Mouse (Mus musculus) cerebellum, adult 2 months (tissue): ENCODE results near the gene Scd4. TPM values are rescaled to one million over a fixed set of nuclear protein-coding genes. Genes with fewer than 3 reads are reported as not detected.
"Not testable (repeated sequence)": the region's sequence is repeated elsewhere in the genome, so short reads cannot be mapped to it uniquely, and the experiment has no call there.

Experiments
- DNase-seq, 2 experiments: peaks; one replicate each; pipeline ENCODE4 v3.0.0; 2021
- H3K27ac ChIP-seq: fragments of 200-500 bp; 2 replicates; pipeline ENCODE4 v1.5.1; 2012; ENCODE audit warnings: low read length, control low read depth, inconsistent platforms; ENCODE audit not compliant: insufficient read depth
- H3K27me3 ChIP-seq: fragments of 200-500 bp; 2 replicates; pipeline ENCODE4 v1.6.1; 2012; ENCODE audit warnings: inconsistent platforms, mild to moderate bottlenecking, low read length, moderate library complexity; ENCODE audit not compliant: control insufficient read depth, insufficient read depth
- H3K4me1 ChIP-seq: fragments of 200-500 bp; 2 replicates; pipeline ENCODE4 v1.6.1; 2011; ENCODE audit warnings: low read length; ENCODE audit not compliant: control insufficient read depth, insufficient read depth
- H3K4me3 ChIP-seq: fragments of 200-500 bp; replicated peaks from 2 replicates; pipeline ENCODE3; 2011; ENCODE audit warnings: mild to moderate bottlenecking, low read depth, low read length, control low read depth; ENCODE audit not compliant: insufficient read depth
- CTCF ChIP-seq: fragments of 200-500 bp; IDR thresholded peaks from 2 replicates; pipeline ENCODE4 v1.5.1; 2011; ENCODE audit warnings: low read depth, mild to moderate bottlenecking, control low read depth, low read length, moderate library complexity, borderline replicate concordance; ENCODE audit not compliant: insufficient read depth
- POLR2A ChIP-seq: fragments of 200-500 bp; IDR thresholded peaks from 2 replicates; pipeline ENCODE4 v1.6.1; 2011; ENCODE audit warnings: low read length, control low read depth, borderline replicate concordance; ENCODE audit not compliant: insufficient read depth
- WGBS: fragments of 180-500 bp; shearing (Covaris S2); methylation state at CpG from one replicate; pipeline ENCODE4 v1.1.7; 2018; 5-methylcytosine and 5-hydroxymethylcytosine counted together
- polyA plus RNA-seq: library from polyadenylated mRNA; depleted of rRNA; stranded (reverse); fragments of >200 nt; gene quantifications from 2 replicates; pipeline ENCODE4 v1.2.3, GENCODE M21; 2012

Scd4 gene
- polyA plus RNA-seq, 1 experiment: 0.18 TPM

DNA sequence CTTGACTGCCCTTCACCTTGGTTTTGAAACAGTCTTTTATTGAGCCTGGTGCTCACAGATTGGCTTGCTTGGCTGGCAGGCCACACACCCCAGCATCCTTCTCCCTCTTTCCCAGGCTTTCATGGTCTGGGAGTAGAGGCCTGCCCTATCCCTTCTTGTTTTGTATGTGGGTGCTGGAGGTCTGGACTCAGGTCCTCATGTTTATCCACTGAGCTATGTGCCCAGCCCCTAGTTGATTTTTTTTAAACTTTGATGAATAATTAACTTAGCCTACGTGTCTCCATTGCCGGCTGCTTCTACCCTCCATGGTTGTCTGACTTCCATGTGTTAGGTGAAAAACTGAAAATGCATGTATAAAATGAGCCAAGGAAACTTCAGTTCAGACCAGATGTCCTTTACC, 3.3 kb upstream of the Scd4 start:
- Histone ChIP-seq H3K27me3 (no peaks in the 10 kb centered on the region), H3K4me3 (no peak overlapping the region), H3K4me1 (peaks cover 17% of the 10 kb centered on the region), H3K27ac (no peak overlapping the region)
- DNase-seq: no peak
- TF ChIP-seq CTCF: no peak
- TF ChIP-seq POLR2A: no peak
- WGBS: 97% methylated on average over 2 of the region's 2 CpGs

DNA sequence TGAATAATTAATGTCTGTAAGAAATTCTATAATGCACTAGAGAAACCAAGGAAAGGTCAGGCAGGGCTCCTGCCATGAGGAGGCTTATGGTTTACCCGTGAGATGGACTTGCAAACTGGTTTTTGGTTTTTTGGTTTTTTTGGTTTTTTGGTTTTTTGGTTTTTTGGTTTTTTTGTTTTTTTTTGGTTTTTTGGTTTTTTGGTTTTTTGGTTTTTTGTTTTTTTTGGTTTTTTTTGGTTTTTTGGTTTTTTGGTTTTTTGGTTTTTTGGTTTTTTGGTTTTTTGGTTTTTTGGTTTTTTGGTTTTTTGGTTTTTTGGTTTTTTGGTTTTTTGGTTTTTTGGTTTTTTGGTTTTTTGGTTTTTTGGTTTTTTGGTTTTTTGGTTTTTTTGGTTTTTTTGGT, 1.8 kb upstream of the Scd4 start:
- H3K4me1 ChIP-seq: peaks cover 17% of the 10 kb centered on the region
- WGBS: 98% methylated on average over 1 of the region's 1 CpGs
- not testable (repeated sequence) for H3K27ac ChIP-seq, H3K4me3 ChIP-seq, H3K27me3 ChIP-seq, DNase-seq

DNA sequence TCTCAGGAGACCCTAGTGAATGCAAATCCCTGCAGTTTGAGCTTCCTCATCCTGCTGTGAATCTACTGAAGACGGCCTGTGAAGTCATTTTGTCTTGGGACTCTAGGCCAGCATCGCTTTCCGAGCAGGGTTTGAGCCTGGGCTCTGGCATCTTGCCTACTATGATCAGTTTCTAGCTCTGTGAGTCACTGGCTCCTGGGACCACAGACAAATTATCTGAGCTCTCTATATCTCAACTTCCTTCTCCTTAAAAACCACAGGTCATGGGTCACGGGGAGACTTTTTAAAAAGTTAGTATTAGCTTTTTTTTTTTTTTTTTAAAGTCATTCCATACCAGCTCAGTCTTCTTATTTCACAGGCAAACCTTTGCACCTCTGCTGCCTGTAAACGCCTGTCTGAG, 981 bp upstream of the Scd4 start:
- WGBS: 59% methylated on average over 5 of the region's 5 CpGs
- no peak overlapping the region for H3K4me3 ChIP-seq
- DNase-seq: no peak
- no peaks in the 10 kb centered on the region for H3K27me3 ChIP-seq
- TF ChIP-seq CTCF (no peak), POLR2A (no peak)
- no peak overlapping the region for H3K27ac ChIP-seq
- H3K4me1 ChIP-seq: peaks cover 17% of the 10 kb centered on the region

DNA sequence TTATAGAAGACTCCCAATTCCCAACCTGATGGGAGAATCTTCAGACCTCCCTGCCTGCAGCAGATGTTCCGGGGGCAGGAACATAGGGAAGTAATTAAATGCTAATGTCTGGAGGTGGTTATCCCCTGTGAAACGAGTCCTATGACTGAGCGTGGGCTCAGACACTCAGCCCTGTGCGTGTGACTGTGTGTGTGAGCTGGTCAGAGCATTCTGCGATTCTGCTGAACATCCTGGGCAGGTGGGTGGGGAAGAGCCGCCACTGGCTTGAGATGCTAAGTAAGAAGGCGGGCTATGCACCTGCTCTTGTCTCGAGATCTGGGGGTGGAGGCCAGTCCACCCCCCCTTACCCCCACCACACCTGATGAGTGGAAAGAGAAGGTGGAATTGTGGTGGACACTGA, 566 bp upstream of the Scd4 start:
- Histone ChIP-seq H3K27me3 (no peaks in the 10 kb centered on the region), H3K4me1 (peaks cover 17% of the 10 kb centered on the region), H3K27ac (no peak overlapping the region), H3K4me3 (no peak overlapping the region)
- no peak for DNase-seq
- TF ChIP-seq POLR2A (no peak), CTCF (no peak)
- WGBS: 45% methylated on average over 8 of the region's 8 CpGs

DNA sequence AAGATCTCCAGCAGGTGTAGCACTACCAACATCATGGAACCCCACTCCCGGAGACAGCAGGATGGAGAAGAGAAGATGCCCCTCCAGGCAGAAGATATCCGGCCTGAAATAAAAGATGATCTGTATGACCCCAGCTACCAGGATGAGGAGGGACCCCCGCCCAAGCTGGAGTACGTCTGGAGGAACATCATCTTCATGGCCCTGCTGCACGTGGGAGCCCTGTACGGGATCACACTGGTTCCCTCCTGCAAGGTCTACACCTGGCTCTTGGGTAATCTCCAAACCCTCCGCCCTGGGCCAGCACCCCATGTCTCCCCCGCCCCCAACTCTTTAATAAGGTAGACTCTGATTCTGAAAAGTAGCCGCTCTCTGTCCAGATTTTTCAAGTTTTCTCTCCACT, 1.1 kb downstream of the Scd4 start:
- H3K27me3 ChIP-seq: no peaks in the 10 kb centered on the region
- H3K4me1 ChIP-seq: peaks cover 17% of the 10 kb centered on the region
- WGBS: 73% methylated on average over 9 of the region's 9 CpGs
- TF ChIP-seq CTCF (no peak), POLR2A (no peak)
- H3K27ac ChIP-seq: no peak overlapping the region
- no peak overlapping the region for H3K4me3 ChIP-seq
- DNase-seq: no peak

DNA sequence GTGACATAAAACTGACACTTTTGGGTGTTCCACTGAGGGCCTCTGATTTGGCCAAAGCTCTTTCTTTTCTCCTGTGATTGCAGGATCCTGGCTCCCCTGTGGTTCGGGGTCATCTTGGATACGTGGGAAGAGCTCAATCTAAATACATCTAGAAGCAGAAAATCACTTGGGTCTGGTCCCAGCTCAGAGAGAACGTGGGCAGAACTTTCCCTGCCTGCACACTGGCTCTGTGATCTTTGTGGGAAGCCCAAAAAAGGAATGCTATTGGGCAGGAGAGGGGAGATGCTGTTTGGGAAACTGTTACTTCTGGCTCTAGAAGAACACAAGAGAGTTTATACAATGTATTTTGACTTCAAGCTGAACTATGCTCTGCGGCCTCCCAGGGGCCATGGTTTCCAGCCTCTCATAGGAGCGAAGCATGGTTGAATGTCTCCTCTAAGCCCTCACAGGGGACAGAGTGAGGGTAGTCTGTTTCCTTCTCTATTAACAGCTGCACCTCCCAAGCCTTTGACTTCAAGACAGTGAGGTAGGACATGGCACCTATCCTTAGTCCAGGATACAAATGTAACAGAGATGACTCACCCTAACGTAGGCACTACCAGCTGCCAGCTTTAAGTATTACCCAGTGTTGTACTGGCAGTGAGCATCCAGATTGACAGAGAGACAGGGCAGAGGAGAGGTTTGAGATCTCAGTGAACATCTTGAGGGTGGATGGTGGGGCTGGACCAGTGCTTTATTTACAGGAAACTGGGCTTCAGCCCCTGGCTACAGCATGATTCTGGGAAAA, 3.2 kb downstream of the Scd4 start:
- no peaks in the 10 kb centered on the region for H3K27me3 ChIP-seq
- H3K4me3 ChIP-seq: no peak overlapping the region
- H3K4me1 ChIP-seq: peaks cover 17% of the 10 kb centered on the region
- no peak for DNase-seq
- WGBS: 81% methylated on average over 6 of the region's 6 CpGs
- no peak for TF ChIP-seq CTCF
- TF ChIP-seq POLR2A: no peak
- H3K27ac ChIP-seq: no peak overlapping the region

DNA sequence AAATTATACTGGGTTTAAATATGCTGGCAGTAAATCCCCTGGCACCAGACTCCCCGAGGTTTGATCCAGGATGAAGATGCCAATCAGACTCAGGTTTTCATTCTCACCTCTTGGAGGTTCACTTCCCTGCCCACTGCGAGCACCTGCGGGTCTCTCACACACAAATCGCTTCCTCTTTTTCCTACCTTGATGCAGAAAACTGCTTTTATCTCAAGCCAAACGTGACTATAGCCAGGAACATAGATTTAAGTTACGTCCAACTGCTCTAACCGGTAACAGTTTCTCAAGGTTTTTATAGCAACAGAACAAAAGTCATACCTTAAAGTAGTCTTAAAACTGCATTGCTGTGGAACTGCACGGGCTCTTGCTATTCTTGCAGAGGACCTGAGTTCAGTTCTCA, 16.8 kb downstream of the Scd4 start:
- Histone ChIP-seq H3K4me1 (no peaks in the 10 kb centered on the region), H3K27ac (no peak overlapping the region), H3K4me3 (no peak overlapping the region), H3K27me3 (no peaks in the 10 kb centered on the region)
- no peak for DNase-seq
- TF ChIP-seq POLR2A: no peak
- WGBS: 89% methylated on average over 8 of the region's 8 CpGs

DNA sequence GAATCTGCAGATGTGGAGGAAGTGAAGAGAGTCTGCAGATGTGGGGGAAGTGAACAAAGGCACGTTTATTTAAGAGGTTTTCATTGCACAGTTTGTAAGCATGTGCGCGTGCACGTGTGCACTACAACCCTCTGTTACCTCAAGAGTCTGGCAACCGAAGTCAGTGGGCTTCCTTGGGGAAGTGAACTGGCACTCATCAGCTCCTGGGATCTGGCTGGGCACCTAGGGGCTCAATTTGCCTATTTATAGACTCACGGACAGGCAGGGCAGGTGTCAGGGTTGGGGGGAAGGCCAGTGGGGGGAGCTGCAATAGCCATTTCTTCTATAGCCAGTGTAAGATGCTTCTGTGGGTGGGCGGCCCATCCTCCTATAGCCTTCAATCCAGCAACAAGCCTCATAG, 18.9 kb downstream of the Scd4 start:
- no peak for DNase-seq
- Histone ChIP-seq H3K27me3 (no peaks in the 10 kb centered on the region), H3K4me1 (no peaks in the 10 kb centered on the region), H3K27ac (no peak overlapping the region), H3K4me3 (no peak overlapping the region)
- TF ChIP-seq CTCF (no peak), POLR2A (no peak)
- 85% methylated on average over 7 of the region's 7 CpGs for WGBS
